Mouse (Mus musculus) right cerebral cortex, adult 2 months (tissue): ENCODE results near the gene Gm9970.
A peak's percentile ranks its signal among the peaks of the same experiment; 100 is the strongest.
"Not testable (repeated sequence)": the region's sequence is repeated elsewhere in the genome, so short reads cannot be mapped to it uniquely, and the experiment has no call there.

Source experiments
- DNase-seq, 2 experiments: peaks; one replicate each; pipeline ENCODE4 v3.0.0; 2021 to 2022; ENCODE audit warnings: low spot score in 2 of 2

The Gm9970 gene

DNA sequence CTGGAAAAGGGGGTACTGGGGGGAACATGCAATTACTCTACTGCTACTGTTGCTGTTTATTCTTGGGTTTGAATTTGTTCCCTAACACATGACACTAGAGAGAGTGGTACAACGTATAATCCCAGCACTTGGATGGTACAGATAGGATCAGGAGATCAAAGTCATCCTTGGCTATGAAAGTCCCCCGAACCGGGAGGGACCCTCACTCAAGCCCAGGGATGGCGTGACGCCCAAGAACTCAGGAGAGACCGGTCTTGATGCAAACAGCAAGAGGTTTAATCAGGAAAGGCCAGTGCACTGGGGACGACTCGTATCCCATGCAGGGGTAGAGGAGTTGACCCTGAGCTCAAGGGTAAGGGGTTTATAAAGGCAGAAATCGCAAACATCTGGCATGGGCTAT lies 18.3 kb downstream of the Gm9970 start:
- DNase-seq, result no peak

DNA sequence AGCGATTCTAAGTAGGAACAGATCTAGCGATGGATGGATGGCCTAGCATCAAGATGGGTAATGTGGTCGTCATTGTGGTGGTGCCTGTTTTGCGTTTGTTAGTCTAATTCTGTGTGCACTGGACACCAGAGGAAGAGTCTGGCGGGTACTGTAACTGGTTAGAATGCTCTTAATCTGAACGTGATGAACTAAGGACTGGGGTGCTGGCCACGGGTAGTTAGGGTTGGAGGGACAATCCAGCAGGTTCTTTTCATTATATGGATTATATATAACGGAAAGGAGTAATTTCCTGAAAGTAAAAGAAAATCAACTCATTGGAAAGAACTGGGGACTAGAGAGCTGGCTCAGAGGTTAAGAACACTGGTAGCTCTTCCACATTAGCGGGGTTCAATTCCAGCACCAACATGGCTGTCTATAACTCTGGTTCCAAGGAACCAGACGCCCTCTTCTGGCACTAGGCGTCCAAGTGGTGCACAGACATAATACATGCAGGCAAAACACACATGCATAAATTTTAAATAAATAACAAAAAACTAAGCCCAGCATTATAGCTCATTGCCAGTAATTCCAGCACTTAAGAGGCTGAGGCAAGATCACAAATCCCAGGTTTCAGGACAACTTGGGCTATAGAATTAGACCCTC lies 19.6 kb downstream of the Gm9970 start:
- peak in 1 of 2 experiments; percentile 39 for DNase-seq

DNA sequence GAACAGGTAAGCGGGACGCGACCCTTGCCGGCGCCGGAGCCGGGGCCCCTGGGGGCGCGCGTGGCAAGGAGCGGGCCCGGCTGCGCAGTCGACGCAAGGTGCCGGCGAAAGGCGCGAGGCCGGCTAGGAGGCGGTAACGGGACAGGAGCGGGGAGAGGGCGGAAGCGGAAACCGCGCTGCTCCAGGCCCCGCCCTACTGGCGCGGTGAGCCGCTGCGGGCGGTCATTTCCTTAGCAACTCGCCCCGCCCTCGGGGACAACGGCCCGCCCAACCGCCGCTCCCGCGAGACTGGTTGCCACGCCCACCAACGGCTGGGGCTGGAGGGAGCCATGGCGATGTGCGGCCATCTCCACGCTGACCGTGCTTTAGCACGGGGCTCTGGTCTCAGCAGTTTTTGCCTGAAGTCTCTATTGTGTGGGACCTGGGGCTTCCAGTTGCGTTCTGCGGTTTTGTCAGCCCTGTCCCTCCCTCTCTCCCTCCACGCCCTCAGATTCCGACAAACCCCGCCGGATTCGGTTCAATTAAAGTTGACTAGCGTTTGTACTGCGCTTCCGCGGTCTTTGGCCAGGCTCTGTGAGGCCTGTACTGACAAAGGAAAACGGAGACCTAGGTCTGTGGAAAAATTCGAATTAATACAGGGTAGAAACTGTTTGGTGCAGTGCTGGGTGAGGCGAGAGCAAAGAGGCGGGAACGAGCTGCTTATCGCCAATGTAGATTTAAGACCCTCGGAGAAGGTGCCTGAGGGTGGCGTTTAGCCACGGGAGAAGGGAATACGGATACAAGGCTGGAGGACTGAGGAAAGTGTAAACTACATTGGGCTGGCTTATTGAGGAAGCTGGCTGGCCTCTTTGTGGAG lies 20.4 kb downstream of the Gm9970 start, which contains the start of gene Ppm1g:
TSS of gene Ppm1g (minus strand) at position 240 of the 856 bp plus-strand sequence.
- peak; percentile 94 to 95 for DNase-seq

DNA sequence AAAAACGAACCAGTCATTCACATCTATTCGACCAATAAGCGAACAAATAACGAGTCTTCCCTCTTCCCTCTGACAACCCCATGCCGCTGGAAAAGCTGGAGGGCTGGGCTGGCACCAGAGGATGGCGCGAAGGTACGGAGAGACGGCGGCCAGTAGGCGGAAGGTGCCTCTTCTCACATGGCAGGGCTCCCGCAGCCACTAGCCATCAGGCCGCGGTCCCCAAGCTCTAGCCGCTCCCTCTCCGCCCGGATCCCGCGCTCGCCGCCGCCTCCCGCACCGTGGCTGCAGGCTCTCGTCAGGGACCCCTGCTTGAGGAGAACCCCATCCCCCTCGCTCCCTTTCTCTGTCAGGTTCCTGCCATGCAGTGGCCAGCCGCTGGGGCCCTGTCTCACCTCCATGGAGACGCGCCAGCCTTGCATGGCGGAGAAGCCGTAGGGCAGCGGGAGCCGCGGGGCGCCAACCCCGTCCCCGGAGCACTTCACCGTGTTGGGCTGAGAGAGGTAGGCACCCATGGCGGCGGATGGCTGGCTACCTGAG lies 21.1 kb downstream of the Gm9970 start:
- DNase-seq, result peak; percentile 56 to 57

DNA sequence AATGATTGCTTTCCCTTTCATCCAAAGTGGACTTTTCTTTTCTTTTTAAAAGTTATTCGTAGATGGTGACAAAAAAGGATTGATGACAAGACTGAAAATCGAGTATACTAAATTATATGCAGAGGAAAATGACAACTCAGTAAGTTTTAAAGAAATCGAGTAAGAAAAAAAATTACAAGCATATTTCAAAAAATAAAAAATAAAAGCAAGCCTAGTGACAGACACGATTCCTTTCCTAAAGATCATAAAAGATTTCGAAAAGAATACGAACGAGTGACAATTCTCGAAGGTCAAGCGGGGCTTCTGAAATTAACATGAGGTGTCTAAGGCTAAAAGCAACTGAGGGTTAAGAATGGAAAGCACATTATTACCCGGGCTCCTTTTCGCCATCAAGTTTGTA lies 21.6 kb downstream of the Gm9970 start:
- no peak for DNase-seq

DNA sequence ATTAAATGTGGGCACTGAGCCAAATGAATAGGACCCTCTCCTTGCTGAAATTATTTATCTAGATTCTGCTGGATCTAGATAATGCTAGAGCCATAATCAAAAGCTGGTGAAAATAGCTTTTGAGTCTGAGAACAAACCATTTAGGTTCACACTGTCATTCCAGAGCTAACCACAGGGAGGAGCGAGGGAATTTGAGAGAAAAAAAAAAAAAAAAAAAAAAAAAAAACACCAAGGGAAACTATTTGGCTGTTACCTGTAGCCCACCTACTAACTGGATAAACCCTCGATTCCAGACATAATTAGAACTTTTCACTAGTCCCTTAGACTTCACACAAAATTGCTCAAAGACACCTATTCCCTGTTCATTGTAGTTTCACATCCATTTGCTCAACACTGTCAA lies 22.0 kb downstream of the Gm9970 start:
- DNase-seq, result no peak

DNA sequence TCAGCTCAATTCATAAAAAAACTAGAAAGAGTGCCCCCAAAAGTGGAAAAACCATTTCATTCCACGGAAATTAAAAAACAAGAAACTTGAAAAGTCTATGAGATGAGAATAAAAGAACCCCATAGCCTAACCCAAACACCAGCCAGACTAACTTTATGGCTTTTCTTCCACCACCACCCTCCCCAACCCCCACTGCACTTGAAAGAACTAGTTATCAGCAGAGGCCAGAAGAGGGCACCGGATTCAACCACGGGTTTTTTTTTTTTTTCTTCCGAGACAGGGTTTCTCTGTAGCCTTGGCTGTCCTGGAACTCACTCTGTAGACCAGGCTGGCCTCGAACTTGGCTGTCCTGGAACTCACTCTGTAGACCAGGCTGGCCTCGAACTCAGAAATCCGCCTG lies 22.7 kb downstream of the Gm9970 start:
- no peak for DNase-seq

DNA sequence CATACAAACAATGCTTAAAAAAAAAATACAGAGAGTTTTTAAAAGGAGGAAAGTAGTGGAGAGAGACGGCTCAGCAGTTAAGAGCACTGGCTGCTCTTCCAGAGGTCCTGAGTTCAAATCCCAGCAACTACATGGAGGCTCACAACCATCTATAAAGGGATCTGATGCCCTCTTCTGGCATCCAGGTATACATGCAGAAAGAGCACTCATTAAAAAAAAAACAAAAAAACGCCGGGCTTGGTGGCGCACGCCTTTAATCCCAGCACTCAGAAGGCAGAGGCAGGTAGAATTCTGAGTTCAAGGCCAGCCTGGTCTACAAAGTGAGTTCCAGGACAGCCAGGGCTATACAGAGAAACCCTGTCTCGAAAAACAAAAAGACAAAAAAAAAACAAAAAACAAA lies 24.5 kb downstream of the Gm9970 start:
- DNase-seq, result not testable (repeated sequence)

DNA sequence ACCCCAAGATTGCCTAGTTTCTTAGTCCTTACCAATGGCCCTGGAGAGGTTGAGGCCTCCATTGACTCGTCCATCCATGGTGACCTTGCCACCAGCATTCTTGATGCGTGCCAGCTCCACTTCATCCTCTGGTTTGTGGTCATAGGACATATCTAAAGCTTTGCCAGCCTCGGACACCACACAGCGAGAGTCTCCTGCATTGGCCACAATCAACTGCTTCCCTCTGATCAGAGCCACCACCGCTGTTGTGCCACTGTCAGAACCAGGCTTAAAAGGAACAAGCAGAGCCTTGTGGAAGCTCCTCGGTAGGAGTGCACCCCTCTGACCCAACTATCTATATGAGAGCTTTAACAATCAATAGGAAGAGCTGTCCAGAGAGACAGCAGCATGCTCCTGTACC lies 36.6 kb downstream of the Gm9970 start:
- DNase-seq, result no peak

DNA sequence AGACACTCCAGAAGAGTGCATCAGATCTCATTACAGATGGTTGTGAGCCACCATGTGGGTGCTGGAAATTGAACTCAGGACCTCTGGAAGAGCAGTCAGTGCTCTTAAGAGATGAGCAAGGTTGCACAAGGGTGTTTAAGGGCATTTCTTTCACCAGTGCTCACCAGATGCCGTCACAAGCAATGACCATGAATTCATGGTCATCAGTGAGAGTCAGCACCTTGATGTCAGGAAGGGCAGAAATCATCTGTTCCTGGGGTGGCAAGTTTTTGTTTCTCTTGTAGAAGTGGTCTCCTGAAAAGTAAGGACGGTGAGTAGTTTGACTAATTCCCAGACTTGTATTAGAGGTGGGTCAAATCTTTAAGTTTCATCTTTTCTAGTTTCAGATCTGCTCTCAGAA lies 37.2 kb downstream of the Gm9970 start:
- DNase-seq, result no peak

DNA sequence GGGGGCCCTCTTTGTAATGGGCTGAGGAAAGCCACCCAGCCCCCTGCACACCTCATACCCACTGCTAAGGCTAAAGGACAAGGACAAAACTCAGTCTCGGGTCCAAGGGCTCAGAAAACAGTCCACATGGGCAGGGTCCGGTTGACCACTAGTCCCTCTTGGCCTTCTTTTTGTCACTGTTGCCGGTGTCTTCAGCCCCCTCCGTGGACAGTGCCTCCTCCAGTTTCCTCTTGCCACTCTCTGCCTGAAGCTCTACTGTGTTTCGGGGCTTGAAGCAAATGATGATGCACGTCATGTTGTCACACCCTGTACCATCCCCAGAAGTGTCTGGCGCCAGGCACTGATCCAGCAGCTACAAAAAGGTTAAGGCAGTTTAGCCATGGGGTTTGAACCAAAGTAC lies 38.1 kb downstream of the Gm9970 start:
- no peak for DNase-seq

DNA sequence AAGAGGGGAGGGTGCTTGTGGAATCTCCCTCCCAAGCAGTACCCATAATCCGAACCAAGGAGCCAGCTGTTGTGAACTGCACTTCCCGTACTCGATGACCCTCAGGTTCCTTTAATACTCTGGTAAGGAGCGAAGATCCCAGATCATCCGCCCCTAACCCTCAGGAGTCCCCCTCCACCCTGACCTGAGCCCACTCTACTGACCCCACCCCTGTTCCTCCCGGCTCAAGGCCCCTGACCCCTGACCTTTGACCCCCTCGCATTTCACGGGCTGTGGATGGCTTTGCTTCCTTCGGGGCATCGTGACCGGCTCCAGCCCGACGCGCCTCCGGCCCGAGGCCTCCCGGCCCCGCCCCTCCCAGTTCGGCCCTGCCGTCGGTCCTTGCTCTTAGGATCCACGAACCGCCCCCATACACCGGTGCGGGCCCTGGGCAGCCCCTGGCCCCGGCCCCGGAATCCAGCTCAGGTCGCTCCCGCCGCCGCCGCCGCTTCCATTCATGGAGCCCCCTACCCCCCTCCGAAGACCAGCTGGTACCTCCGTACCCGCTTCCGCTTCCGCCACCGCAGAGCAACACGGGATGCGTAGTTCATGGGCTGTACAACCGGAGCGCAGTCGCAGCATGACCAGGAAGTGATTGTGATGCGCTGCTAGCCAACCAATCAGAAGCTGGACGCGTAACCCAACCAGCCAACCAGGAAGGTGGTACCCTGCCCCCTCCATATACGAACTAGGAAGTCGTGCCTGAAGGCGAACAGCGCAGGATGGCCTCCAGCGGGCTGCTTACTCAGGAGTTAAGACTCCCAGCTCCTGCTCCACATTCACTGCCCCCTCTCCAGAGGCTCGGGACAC lies 39.1 kb downstream of the Gm9970 start, which contains the start of gene Zfp513:
TSS of gene Zfp513 (minus strand) at position 562 of the 849 bp plus-strand sequence.
- DNase-seq, result peak; percentile 97 to 98

DNA sequence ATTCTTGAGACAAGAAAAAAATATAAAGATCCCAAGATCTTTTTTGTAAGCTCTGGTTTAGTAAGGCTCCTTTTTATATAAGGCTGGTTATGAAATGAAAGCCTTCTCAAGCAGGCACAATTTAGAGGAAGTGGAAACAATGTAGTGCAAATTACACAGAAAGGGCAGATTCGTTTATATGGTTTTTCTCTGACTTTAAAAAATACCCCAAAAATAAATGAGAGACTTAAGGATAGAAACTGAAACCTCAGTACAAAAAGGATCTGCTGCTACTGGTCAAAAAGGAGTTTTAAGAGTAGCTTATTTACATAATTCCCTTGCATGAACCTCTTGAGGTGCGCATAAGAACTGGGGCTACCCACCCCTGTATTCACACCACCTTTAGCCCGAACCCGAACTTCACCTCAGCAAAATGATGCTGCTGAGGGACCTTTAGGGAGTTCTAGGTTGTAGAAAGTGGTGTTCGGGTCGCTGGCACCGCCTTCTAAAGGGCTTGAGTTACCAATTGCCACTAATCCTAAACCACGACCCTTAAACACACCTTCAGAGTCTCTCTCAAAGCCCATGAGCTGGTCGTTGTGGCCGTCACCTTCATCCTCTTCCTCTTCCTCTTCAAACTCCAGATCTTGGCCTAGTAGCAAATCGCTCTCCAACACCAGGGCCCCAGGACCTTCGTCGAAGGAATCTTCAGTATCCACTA lies 39.8 kb downstream of the Gm9970 start:
- no peak for DNase-seq

DNA sequence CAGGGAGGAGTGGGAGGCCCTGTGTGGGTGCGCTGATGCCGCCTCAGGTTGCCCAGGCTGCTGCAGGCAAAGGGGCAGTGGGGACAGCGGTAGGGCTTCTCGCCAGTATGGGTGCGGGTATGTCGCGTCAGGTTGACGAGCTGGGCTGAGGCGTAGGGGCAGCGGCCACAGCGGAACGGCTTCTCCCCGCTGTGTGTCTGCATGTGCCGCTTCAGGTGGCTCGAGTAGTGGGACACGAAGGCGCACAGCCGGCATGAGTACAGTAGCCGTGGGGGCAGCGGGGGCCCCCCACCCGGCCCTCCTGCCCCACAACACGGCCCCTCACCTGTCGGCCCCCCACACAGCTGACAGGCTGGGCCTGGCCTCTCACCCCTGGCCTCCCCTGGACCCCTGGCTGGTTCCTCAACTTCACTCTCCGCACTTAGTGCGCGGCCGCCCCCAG lies 40.7 kb downstream of the Gm9970 start:
- no peak for DNase-seq

DNA sequence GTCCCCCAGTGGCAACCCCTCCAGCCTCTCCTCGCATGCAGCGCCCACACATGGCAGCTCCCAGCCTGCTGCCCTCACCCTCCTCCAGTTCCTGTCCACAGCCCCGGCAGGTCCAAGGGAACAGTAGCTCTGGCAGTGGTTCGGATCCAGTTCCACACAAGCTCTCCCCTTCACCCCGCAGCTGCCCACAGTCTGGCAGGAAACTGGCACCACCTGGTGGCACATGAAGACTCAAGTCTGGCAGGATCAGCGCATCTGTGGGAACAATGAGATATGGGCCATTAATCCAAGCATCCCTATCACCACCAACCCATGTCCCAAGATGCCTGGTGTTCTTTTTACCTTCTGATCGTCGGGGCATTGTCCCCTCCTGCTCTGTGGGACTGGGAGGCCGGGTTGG lies 41.1 kb downstream of the Gm9970 start:
- DNase-seq, result no peak

DNA sequence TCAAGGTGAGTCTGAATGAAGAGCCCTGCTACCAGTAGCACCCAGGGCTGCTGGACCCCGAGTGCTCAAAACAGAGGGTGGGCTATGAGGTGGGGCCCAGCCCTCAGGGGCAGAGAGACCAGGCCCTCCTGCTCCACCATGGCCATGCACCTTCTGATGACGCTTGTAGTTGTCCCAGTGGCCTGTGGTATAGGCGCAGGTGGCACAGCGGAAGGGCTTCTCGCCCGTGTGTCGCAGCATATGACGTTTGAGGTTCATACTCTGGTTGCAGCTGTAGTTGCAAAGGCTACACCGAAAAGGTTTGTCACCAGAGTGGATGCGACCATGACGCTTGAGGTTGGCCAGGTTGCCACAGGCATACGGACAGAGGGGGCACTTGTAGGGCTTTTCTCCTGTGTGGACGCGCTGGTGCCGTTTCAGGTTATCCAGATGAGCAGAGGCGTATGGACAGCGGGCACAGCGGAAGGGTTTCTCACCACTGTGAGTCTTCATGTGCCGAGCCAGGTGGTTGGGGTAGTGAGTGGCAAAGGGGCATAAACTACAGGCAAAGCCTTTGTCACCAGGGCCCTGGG lies 41.6 kb downstream of the Gm9970 start:
- no peak for DNase-seq

DNA sequence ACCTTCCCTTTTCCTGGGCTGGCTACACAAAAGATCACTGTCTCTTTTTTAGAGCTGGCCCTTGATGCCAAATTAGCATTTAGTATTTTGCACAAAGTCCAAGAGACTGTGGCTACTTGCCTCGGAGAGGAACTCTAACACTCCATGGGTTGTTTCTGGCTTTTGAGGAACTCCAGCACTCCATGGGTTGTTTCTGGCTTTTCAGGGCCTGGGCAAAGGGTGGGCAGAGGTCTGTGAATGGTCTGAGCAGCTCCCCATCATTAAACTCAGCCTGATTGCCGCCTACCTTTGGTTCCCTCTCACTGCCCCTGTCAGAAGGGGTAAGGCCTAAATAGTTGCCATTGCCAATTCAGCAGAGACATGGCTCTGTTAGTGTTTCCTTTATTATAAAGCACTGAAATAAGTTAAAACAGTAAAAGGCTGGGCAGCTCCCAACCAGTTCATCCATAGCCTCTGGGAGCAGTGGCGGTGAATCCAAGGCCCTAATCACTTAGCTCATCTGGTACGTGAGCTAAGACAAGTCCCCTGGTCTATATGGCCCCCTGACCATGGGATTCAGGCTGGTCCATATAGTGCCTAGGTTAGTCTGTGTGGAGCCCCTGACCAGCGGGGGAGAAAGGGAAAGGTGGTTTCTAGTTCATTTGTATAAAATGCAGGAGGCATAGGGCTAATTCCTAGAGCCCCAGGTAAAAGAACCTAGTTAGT lies 42.3 kb downstream of the Gm9970 start:
- no peak for DNase-seq

DNA sequence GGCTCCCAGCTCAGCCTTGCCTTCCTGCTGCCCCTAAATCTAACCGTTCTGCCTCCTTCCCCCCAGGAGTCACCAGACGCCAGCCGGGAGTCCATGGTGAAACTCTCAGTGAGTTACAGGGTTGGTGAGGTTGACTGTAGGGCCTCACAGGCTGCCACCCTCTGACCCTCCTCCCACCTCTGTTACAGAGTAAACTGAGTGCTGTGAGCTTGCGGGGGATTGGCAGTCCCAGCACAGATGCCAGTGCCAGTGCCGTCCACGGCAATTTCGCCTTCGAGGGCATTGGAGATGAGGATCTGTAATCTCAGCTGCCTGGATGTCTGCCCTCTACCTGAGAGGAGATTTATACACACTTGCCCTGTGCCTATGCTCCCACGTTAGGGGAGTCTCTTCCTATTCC lies 42.9 kb downstream of the Gm9970 start:
- no peak for DNase-seq

DNA sequence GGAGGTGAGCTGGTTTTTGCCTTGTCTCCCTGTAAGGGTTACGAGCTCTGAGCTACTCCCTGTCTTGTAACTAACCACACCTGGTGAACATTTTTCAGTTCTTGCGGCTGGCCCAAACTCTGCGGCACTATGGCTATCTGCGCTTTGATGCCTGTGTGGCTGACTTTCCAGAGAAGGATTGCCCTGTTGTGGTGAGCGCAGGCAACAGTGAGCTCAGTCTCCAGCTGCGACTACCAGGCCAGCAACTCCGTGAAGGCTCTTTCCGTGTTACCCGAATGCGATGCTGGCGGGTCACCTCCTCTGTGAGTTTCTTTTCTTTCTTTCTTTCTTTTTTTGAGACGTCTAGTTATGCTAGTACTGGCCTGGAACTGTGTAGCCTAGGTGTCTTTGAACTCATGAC lies 44.0 kb downstream of the Gm9970 start:
- no peak for DNase-seq

DNA sequence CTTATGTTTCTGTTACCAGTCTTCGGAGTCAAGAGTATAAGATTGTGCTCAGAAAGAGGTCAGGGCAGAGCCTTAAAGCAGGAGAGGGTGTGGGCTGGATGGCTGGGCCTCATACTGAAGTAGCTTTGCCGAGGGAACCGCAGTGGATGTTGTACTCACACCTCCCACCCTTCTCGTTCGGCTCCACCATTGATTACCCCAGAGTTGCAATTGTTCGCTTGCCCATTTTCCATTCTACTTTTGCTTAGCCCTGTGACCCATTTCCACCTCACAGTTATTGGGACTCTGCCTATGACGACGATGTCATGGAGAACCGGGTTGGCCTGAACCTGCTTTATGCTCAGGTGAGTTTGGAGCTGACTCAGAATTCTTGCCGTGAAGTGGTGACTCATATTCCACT lies 44.8 kb downstream of the Gm9970 start:
- DNase-seq, result no peak
